Mouse (Mus musculus) ES-Bruce4 (cell line): ENCODE results near the gene P3h2.

Source experiments
- CTCF ChIP-seq: IDR thresholded peaks from one replicate; pipeline ENCODE4 v1.8.1; 2011; ENCODE audit warnings: low read depth, low read length
- POLR2A ChIP-seq: IDR thresholded peaks from one replicate; pipeline ENCODE4 v1.8.1; 2011; ENCODE audit warnings: low read length; ENCODE audit not compliant: insufficient read depth

- TF ChIP-seq POLR2A (no peak), CTCF (no peak)
Measured at GRCm38 (mm10) chr16:25959929-25960328, 145.7 kb downstream of the P3h2 start.
